Mouse (Mus musculus) urinary bladder, adult 18-20 months (tissue): ENCODE results near the gene Hsf3.
"Not testable (repeated sequence)": the region's sequence is repeated elsewhere in the genome, so short reads cannot be mapped to it uniquely, and the experiment has no call there.

Experiments
- DNase-seq, 2 experiments: peaks; one replicate each; pipeline ENCODE4 v3.0.0; 2022; ENCODE audit warnings: low spot score in 2 of 2, mixed read lengths in 2 of 2

Hsf3 gene

GRCm38 (mm10) chrX:96456201-96456963 is at the start of gene Hsf3:
Gene Hsf3, minus strand, starts transcription at chrX:96456294.
- no peak for DNase-seq

GRCm38 (mm10) chrX:96501580-96501979 is 45.5 kb upstream of the Hsf3 start:
- DNase-seq: no peak

GRCm38 (mm10) chrX:96455149-96455548 is 945 bp downstream of the Hsf3 start, which contains the start of gene Heph:
Gene Heph, plus strand, starts transcription at chrX:96455359.
- no peak for DNase-seq

- no peak for DNase-seq
Measured at GRCm38 (mm10) chrX:96419383-96419782, 36.7 kb downstream of the Hsf3 start.

- DNase-seq: no peak
Measured at GRCm38 (mm10) chrX:96417733-96418132, 38.4 kb downstream of the Hsf3 start.

- no peak for DNase-seq
Measured at GRCm38 (mm10) chrX:96416970-96417369, 39.1 kb downstream of the Hsf3 start.

GRCm38 (mm10) chrX:96415351-96415750 is 40.7 kb downstream of the Hsf3 start:
- not testable (repeated sequence) for DNase-seq

GRCm38 (mm10) chrX:96339108-96339507 is 117.0 kb downstream of the Hsf3 start:
- DNase-seq: no peak

GRCm38 (mm10) chrX:96329764-96330163 is 126.3 kb downstream of the Hsf3 start:
- DNase-seq: no peak

GRCm38 (mm10) chrX:96293338-96293737 is 162.8 kb downstream of the Hsf3 start, which contains the start of gene Vsig4:
Gene Vsig4, minus strand, starts transcription at chrX:96293438.
- DNase-seq: no peak

- no peak for DNase-seq
Measured at GRCm38 (mm10) chrX:96256509-96256908, 199.6 kb downstream of the Hsf3 start.
